Mouse (Mus musculus): ENCODE measurements around the gene Rasgrp4. TPM values are rescaled to one million over a fixed set of nuclear protein-coding genes. Genes with fewer than 3 reads are reported as not detected.
"Not testable (repeated sequence)": the region's sequence is repeated elsewhere in the genome, so short reads cannot be mapped to it uniquely, and the experiment has no call there.

The Rasgrp4 gene
- polyA plus RNA-seq, 1 experiment from 2014 or later = 1.2 TPM

- H3K27me3 ChIP-seq (replicated peaks; ENCODE audit: control insufficient read depth, insufficient read depth, low read length); H3K9ac ChIP-seq (ENCODE audit: low read depth, low read length); ATAC-seq; H3K9me3 ChIP-seq (ENCODE audit: control insufficient read depth, low read length); H3K4me2 ChIP-seq (ENCODE audit: low read length); H3K4me3 ChIP-seq (ENCODE audit: low read length); H3K36me3 ChIP-seq (ENCODE audit: control insufficient read depth, insufficient read depth, low read length); H3K4me1 ChIP-seq (ENCODE audit: control insufficient read depth, insufficient read depth, low read depth, low read length); H3K27ac ChIP-seq (ENCODE audit: low read depth, low read length): not testable (repeated sequence)
- 100% methylated on average over 1 of the region's 1 CpGs for WGBS
These were observed 59.6 kb downstream of the Rasgrp4 start for GRCm38 (mm10) chr7:29194230-29194629.

GRCm38 (mm10) chr7:29202577-29202976 is 67.9 kb downstream of the Rasgrp4 start:
- H3K36me3 ChIP-seq (ENCODE audit: control insufficient read depth, insufficient read depth, low read length) = no peaks in the 10 kb centered on the region
- 89% methylated on average over 6 of the region's 6 CpGs for WGBS

More at GRCm38 (mm10) chr7:29202577-29202976, 67.9 kb downstream of the Rasgrp4 start:
- Histone ChIP-seq H3K4me1 (ENCODE audit: control insufficient read depth, insufficient read depth, low read depth, low read length) (no peaks in the 10 kb centered on the region), H3K4me2 (ENCODE audit: low read length) (no peak overlapping the region), H3K9ac (ENCODE audit: low read depth, low read length) (no peak overlapping the region), H3K4me3 (ENCODE audit: low read length) (no peak overlapping the region), H3K27me3 (replicated peaks; ENCODE audit: control insufficient read depth, insufficient read depth, low read length) (no peaks in the 10 kb centered on the region), H3K9me3 (ENCODE audit: control insufficient read depth, low read length) (no peaks in the 10 kb centered on the region), H3K27ac (ENCODE audit: low read depth, low read length) (no peak overlapping the region)
- no peak for ATAC-seq

Other genes starting within 250 kb of the Rasgrp4 start
- 146 and 172 TPM in 2 replicates for gene Actn4, start 172.5 kb upstream of the Rasgrp4 start, polyA plus RNA-seq (2015; fragmentation: Nextera tagmentation; extraction: Ambion mirVana)
- 282 and 295 TPM in 2 replicates for gene Eif3k, start 153.0 kb upstream of the Rasgrp4 start, polyA plus RNA-seq (2015; fragmentation: Nextera tagmentation; extraction: Ambion mirVana)
- gene Map4k1, start 152.8 kb upstream of the Rasgrp4 start, polyA plus RNA-seq (2015; fragmentation: Nextera tagmentation; extraction: Ambion mirVana) = 10.7 and 13.8 TPM in 2 replicates
- 9.2 and 11.0 TPM in 2 replicates for gene Ryr1, start 9.7 kb upstream of the Rasgrp4 start, polyA plus RNA-seq (2015; fragmentation: Nextera tagmentation; extraction: Ambion mirVana)
- gene Fam98c, start 21.4 kb downstream of the Rasgrp4 start, polyA plus RNA-seq (2015; fragmentation: Nextera tagmentation; extraction: Ambion mirVana) = 34.6 and 44.1 TPM in 2 replicates
- gene Ggn, start 35.4 kb downstream of the Rasgrp4 start, polyA plus RNA-seq (2015; fragmentation: Nextera tagmentation; extraction: Ambion mirVana) = 0.36 and 0.81 TPM in 2 replicates
- gene Spred3, start 35.6 kb downstream of the Rasgrp4 start, polyA plus RNA-seq (2015; fragmentation: Nextera tagmentation; extraction: Ambion mirVana) = 8.4 and 10.4 TPM in 2 replicates
- 278 and 284 TPM in 2 replicates for gene Psmd8, start 45.9 kb downstream of the Rasgrp4 start, polyA plus RNA-seq (2015; fragmentation: Nextera tagmentation; extraction: Ambion mirVana)
- gene Catsperg1, start 79.2 kb downstream of the Rasgrp4 start, polyA plus RNA-seq (2015; fragmentation: Nextera tagmentation; extraction: Ambion mirVana) = 2.3 and 2.5 TPM in 2 replicates
- gene Kcnk6, start 97.7 kb downstream of the Rasgrp4 start, polyA plus RNA-seq (2015; fragmentation: Nextera tagmentation; extraction: Ambion mirVana) = 1.0 and 1.4 TPM in 2 replicates
- gene Yif1b, start 103.5 kb downstream of the Rasgrp4 start, polyA plus RNA-seq (2015; fragmentation: Nextera tagmentation; extraction: Ambion mirVana) = 109 and 114 TPM in 2 replicates
- 1.2 and 1.9 TPM in 2 replicates for gene 2200002D01Rik, start 113.6 kb downstream of the Rasgrp4 start, polyA plus RNA-seq (2015; fragmentation: Nextera tagmentation; extraction: Ambion mirVana)
- 85.4 and 91.2 TPM in 2 replicates for gene Spint2, start 147.1 kb downstream of the Rasgrp4 start, polyA plus RNA-seq (2015; fragmentation: Nextera tagmentation; extraction: Ambion mirVana)
- 2.8 and 2.9 TPM in 2 replicates for gene Ppp1r14a, start 154.5 kb downstream of the Rasgrp4 start, polyA plus RNA-seq (2015; fragmentation: Nextera tagmentation; extraction: Ambion mirVana)
- gene Dpf1, start 169.1 kb downstream of the Rasgrp4 start, polyA plus RNA-seq (2015; fragmentation: Nextera tagmentation; extraction: Ambion mirVana) = 166 and 173 TPM in 2 replicates